Mouse (Mus musculus): ENCODE data around the gene Fem1b.

DNA sequence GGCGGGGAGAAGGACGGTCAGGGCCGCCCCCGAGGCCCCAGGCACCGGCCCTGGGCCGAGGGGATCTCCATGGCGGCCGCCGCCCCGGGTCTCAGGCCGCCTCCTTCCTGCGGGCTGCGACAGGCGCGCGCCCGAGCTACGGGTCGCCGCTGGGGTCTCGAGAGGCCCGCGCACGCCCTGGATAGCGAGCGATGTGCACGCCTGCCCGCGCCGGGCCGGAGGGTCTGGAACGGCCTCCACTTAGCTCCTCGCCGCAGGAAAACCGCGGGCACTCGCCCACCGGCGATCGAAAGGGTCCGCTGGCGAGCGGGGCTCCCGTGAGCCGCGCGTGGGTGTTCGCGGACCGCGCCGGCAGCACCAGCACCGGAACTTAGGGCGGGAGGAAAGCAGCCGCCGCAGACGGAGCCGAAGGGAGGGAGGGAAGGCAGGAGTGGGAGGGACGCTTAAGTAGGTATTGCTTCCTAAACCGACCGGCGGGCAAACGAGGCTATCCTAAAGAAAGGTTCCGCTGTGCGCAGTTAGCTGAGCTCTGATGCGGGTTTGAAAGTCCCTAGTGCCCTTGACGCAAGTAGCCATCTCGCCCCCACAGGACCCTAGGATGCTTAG lies at the start of gene Fem1b:
- no peak for TF ChIP-seq CTCF (IDR thresholded peaks at IDR 0.05; ENCODE audit: low read depth, low read length)
- TF ChIP-seq POLR2A (IDR thresholded peaks at IDR 0.05; ENCODE audit: extremely low read depth, insufficient read depth, low read length), result peak; percentile 67; the same call in 1 of the 2 replicates
